Mouse (Mus musculus) heart, adult 2 months (tissue): ENCODE measurements around the gene Gucy1b1.

ENCODE experiments used
- CTCF ChIP-seq: fragments of 200-600 bp; IDR thresholded peaks from 2 replicates; pipeline ENCODE4 v1.8.1; 2022; ENCODE audit warnings: antibody characterized with exemption, mild to moderate bottlenecking, moderate library complexity
- EP300 ChIP-seq: fragments of 200-500 bp; IDR thresholded peaks from 2 replicates; pipeline ENCODE4 v1.6.1; 2011; ENCODE audit warnings: low read depth, low read length, control low read depth; ENCODE audit not compliant: insufficient read depth

DNA sequence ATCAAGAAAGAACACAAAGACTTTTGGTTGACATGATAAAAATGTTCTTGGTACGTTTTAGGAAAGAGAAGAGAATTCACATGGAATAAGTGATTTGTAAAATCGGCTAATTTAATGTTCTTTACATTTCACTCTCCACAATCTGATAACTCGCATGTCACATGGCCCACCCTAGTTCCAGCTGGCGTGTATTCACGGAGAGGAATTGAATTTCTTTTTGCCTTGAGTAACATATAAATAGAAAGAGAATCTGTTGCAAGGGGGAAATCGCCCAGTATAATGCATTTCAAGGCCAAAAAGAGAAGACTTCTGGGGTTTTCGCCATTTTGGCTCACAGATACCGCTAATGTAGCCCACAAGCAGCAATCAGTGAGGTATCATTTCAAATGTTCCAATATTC lies 28.4 kb downstream of the Gucy1b1 start:
- TF ChIP-seq EP300 (no peak), CTCF (no peak)
